Mouse (Mus musculus): ENCODE data around the gene Zfp652. TPM values are rescaled to one million over a fixed set of nuclear protein-coding genes. Genes with fewer than 3 reads are reported as not detected.

Gene Zfp652
- polyA plus RNA-seq, 1 experiment = 18.2 TPM

GRCm38 (mm10) chr11:95783457-95783856, 71.0 kb downstream of the Zfp652 start:
- H3K4me3 ChIP-seq (ENCODE audit: extremely low read depth, insufficient read depth, insufficient read length) = no peak overlapping the region
- no peaks in the 10 kb centered on the region for H3K27me3 ChIP-seq (ENCODE audit: control insufficient read depth, insufficient read depth, low read length)
- H3K4me1 ChIP-seq (ENCODE audit: control insufficient read depth, insufficient read depth, insufficient read length) = no peaks in the 10 kb centered on the region
- WGBS = 82% methylated on average over 4 of the region's 4 CpGs
- H3K36me3 ChIP-seq (ENCODE audit: control insufficient read depth, insufficient read depth, low read length) = no peaks in the 10 kb centered on the region
- H3K27ac ChIP-seq (ENCODE audit: insufficient read depth, low read length) = no peak overlapping the region
- no peak for TF ChIP-seq CTCF (IDR thresholded peaks at IDR 0.05; ENCODE audit: extremely low read depth, insufficient read depth, insufficient read length, insufficient replicate concordance)
- no peak for TF ChIP-seq POLR2A (IDR thresholded peaks at IDR 0.05; ENCODE audit: low read depth, low read length)
- DNase-seq (ENCODE audit: low read depth in 1 of 2, low spot score in 2 of 2) = no peak

GRCm38 (mm10) chr11:95783958-95784357, 71.5 kb downstream of the Zfp652 start:
- H3K27me3 ChIP-seq (ENCODE audit: control insufficient read depth, insufficient read depth, low read length) = no peaks in the 10 kb centered on the region
- no peaks in the 10 kb centered on the region for H3K36me3 ChIP-seq (ENCODE audit: control insufficient read depth, insufficient read depth, low read length)
- H3K4me1 ChIP-seq (ENCODE audit: control insufficient read depth, insufficient read depth, insufficient read length) = no peaks in the 10 kb centered on the region
- no peak overlapping the region for H3K27ac ChIP-seq (ENCODE audit: insufficient read depth, low read length)
- TF ChIP-seq POLR2A (IDR thresholded peaks at IDR 0.05; ENCODE audit: low read depth, low read length) (no peak), CTCF (IDR thresholded peaks at IDR 0.05; ENCODE audit: extremely low read depth, insufficient read depth, insufficient read length, insufficient replicate concordance) (no peak)
- no peak for DNase-seq (ENCODE audit: low read depth in 1 of 2, low spot score in 2 of 2)
- 92% methylated on average over 9 of the region's 9 CpGs for WGBS
- H3K4me3 ChIP-seq (ENCODE audit: extremely low read depth, insufficient read depth, insufficient read length) = no peak overlapping the region

GRCm38 (mm10) chr11:95785675-95786074, 73.2 kb downstream of the Zfp652 start:
- Histone ChIP-seq H3K27me3 (ENCODE audit: control insufficient read depth, insufficient read depth, low read length) (no peaks in the 10 kb centered on the region), H3K27ac (ENCODE audit: insufficient read depth, low read length) (no peak overlapping the region), H3K4me3 (ENCODE audit: extremely low read depth, insufficient read depth, insufficient read length) (no peak overlapping the region), H3K4me1 (ENCODE audit: control insufficient read depth, insufficient read depth, insufficient read length) (no peaks in the 10 kb centered on the region), H3K36me3 (ENCODE audit: control insufficient read depth, insufficient read depth, low read length) (no peaks in the 10 kb centered on the region)
- no peak for DNase-seq (ENCODE audit: low read depth in 1 of 2, low spot score in 2 of 2)
- 97% methylated on average over 4 of the region's 4 CpGs for WGBS
- TF ChIP-seq CTCF (IDR thresholded peaks at IDR 0.05; ENCODE audit: extremely low read depth, insufficient read depth, insufficient read length, insufficient replicate concordance) (0 out of 2 replicates have a peak, but pooled peaks have one; percentile 3), POLR2A (IDR thresholded peaks at IDR 0.05; ENCODE audit: low read depth, low read length) (no peak)

- no peak for TF ChIP-seq CTCF (IDR thresholded peaks at IDR 0.05; ENCODE audit: extremely low read depth, insufficient read depth, insufficient read length, insufficient replicate concordance)
- no peak for TF ChIP-seq POLR2A (IDR thresholded peaks at IDR 0.05; ENCODE audit: low read depth, low read length)
- WGBS = 89% methylated on average over 6 of the region's 6 CpGs
Measured at GRCm38 (mm10) chr11:95786511-95786910, 74.0 kb downstream of the Zfp652 start.

GRCm38 (mm10) chr11:95789451-95789891, 77.0 kb downstream of the Zfp652 start:
- Histone ChIP-seq H3K4me1 (ENCODE audit: control insufficient read depth, insufficient read depth, insufficient read length) (no peaks in the 10 kb centered on the region), H3K27ac (ENCODE audit: insufficient read depth, low read length) (no peak overlapping the region), H3K36me3 (ENCODE audit: control insufficient read depth, insufficient read depth, low read length) (no peaks in the 10 kb centered on the region), H3K27me3 (ENCODE audit: control insufficient read depth, insufficient read depth, low read length) (peaks cover 1% of the 10 kb centered on the region; the same call in 1 of the 2 replicates), H3K4me3 (ENCODE audit: extremely low read depth, insufficient read depth, insufficient read length) (no peak overlapping the region)
- no peak for DNase-seq (ENCODE audit: low read depth in 1 of 2, low spot score in 2 of 2)
- TF ChIP-seq POLR2A (IDR thresholded peaks at IDR 0.05; ENCODE audit: low read depth, low read length) (no peak), CTCF (IDR thresholded peaks at IDR 0.05; ENCODE audit: extremely low read depth, insufficient read depth, insufficient read length, insufficient replicate concordance) (no peak)
- 91% methylated on average over 8 of the region's 8 CpGs for WGBS

More at GRCm38 (mm10) chr11:95786511-95786910, 74.0 kb downstream of the Zfp652 start:
- no peak overlapping the region for H3K4me3 ChIP-seq (ENCODE audit: extremely low read depth, insufficient read depth, insufficient read length)
- no peaks in the 10 kb centered on the region for H3K4me1 ChIP-seq (ENCODE audit: control insufficient read depth, insufficient read depth, insufficient read length)
- H3K27ac ChIP-seq (ENCODE audit: insufficient read depth, low read length) = no peak overlapping the region
- H3K36me3 ChIP-seq (ENCODE audit: control insufficient read depth, insufficient read depth, low read length) = no peaks in the 10 kb centered on the region
- no peaks in the 10 kb centered on the region for H3K27me3 ChIP-seq (ENCODE audit: control insufficient read depth, insufficient read depth, low read length)
- DNase-seq (ENCODE audit: low read depth in 1 of 2, low spot score in 2 of 2) = no peak

GRCm38 (mm10) chr11:95791787-95792186, 79.3 kb downstream of the Zfp652 start:
- H3K27me3 ChIP-seq (ENCODE audit: control insufficient read depth, insufficient read depth, low read length) = peaks cover 7% of the 10 kb centered on the region
- peaks cover 3% of the 10 kb centered on the region; the same call in 1 of the 2 replicates for H3K4me1 ChIP-seq (ENCODE audit: control insufficient read depth, insufficient read depth, insufficient read length)
- H3K27ac ChIP-seq (ENCODE audit: insufficient read depth, low read length) = no peak overlapping the region
- no peak for TF ChIP-seq POLR2A (IDR thresholded peaks at IDR 0.05; ENCODE audit: low read depth, low read length)
- no peak for TF ChIP-seq CTCF (IDR thresholded peaks at IDR 0.05; ENCODE audit: extremely low read depth, insufficient read depth, insufficient read length, insufficient replicate concordance)
- DNase-seq (ENCODE audit: low read depth in 1 of 2, low spot score in 2 of 2) = no peak
- WGBS = 87% methylated on average over 13 of the region's 13 CpGs
- no peak overlapping the region for H3K4me3 ChIP-seq (ENCODE audit: extremely low read depth, insufficient read depth, insufficient read length)
- H3K36me3 ChIP-seq (ENCODE audit: control insufficient read depth, insufficient read depth, low read length) = no peaks in the 10 kb centered on the region

GRCm38 (mm10) chr11:95792950-95793509, 80.6 kb downstream of the Zfp652 start:
- Histone ChIP-seq H3K27me3 (ENCODE audit: control insufficient read depth, insufficient read depth, low read length) (peaks cover 9% of the 10 kb centered on the region), H3K4me3 (ENCODE audit: extremely low read depth, insufficient read depth, insufficient read length) (no peak overlapping the region), H3K27ac (ENCODE audit: insufficient read depth, low read length) (no peak overlapping the region), H3K4me1 (ENCODE audit: control insufficient read depth, insufficient read depth, insufficient read length) (peaks cover 3% of the 10 kb centered on the region; the same call in 1 of the 2 replicates), H3K36me3 (ENCODE audit: control insufficient read depth, insufficient read depth, low read length) (no peaks in the 10 kb centered on the region)
- DNase-seq (ENCODE audit: low read depth in 1 of 2, low spot score in 2 of 2) = no peak
- TF ChIP-seq CTCF (IDR thresholded peaks at IDR 0.05; ENCODE audit: extremely low read depth, insufficient read depth, insufficient read length, insufficient replicate concordance) = no peak
- TF ChIP-seq POLR2A (IDR thresholded peaks at IDR 0.05; ENCODE audit: low read depth, low read length) = no peak
- 82% methylated on average over 8 of the region's 8 CpGs for WGBS
